Mouse (Mus musculus) intestine, embryonic 14.5 days (tissue): ENCODE measurements around the gene Prkag2. TPM values are rescaled to one million over a fixed set of nuclear protein-coding genes. Genes with fewer than 3 reads are reported as not detected.

Source experiments
- ATAC-seq: fragments of 200-750 bp; cut with Nextera tagmentation; replicated peaks from 2 replicates; pipeline ENCODE4 v1.8.0; 2017; ENCODE audit warnings: low read depth, moderate number of reproducible peaks, moderate TSS enrichment, moderate library complexity; ENCODE audit not compliant: low FRiP score, low TSS enrichment
- DNase-seq: peaks from one replicate; pipeline ENCODE4 v3.0.0-alpha.2; 2018; ENCODE audit warnings: low spot score
- H3K27ac ChIP-seq: fragments of 300-500 bp; sonication (generic); 2 replicates; pipeline ENCODE4 v1.5.1; 2014; ENCODE audit warnings: low read depth, mild to moderate bottlenecking, control low read depth
- H3K27me3 ChIP-seq: fragments of 300-500 bp; sonication (generic); replicated peaks from 2 replicates; pipeline ENCODE4 v1.6.1; 2014; ENCODE audit warnings: low read length, control low read depth; ENCODE audit not compliant: control insufficient read depth, insufficient read depth
- H3K36me3 ChIP-seq: fragments of 300-500 bp; sonication (generic); 2 replicates; pipeline ENCODE4 v1.6.1; 2014; ENCODE audit warnings: low read length, control low read depth; ENCODE audit not compliant: control insufficient read depth, insufficient read depth
- H3K4me1 ChIP-seq: fragments of 300-500 bp; sonication (generic); replicated peaks from 2 replicates; pipeline ENCODE4 v1.6.1; 2014; ENCODE audit warnings: low read length, control low read depth, mixed read lengths; ENCODE audit not compliant: control insufficient read depth, insufficient read depth
- H3K4me2 ChIP-seq: fragments of 300-500 bp; sonication (generic); 2 replicates; pipeline ENCODE4 v1.6.1; 2014; ENCODE audit warnings: low read length
- H3K4me3 ChIP-seq: fragments of 300-500 bp; sonication (generic); 2 replicates; pipeline ENCODE4 v1.5.1; 2014; ENCODE audit warnings: low read depth, low read length, control low read depth, mixed read lengths
- H3K9ac ChIP-seq: fragments of 300-500 bp; sonication (generic); 2 replicates; pipeline ENCODE4 v1.6.1; 2014; ENCODE audit warnings: mild to moderate bottlenecking, low read length
- H3K9me3 ChIP-seq: fragments of 300-500 bp; sonication (generic); 2 replicates; pipeline ENCODE4 v1.6.1; 2016; ENCODE audit warnings: low read length, control low read depth; ENCODE audit not compliant: control insufficient read depth
- WGBS: fragments of 180-500 bp; shearing (Covaris S2); extraction: QIAGEN DNeasy Blood & Tissue Kit; methylation state at CpG from one replicate; pipeline ENCODE4 v1.1.7; 2014; 5-methylcytosine and 5-hydroxymethylcytosine counted together
- polyA plus RNA-seq: library from polyadenylated mRNA; unstranded; fragments of >200 nt; fragmentation: Nextera tagmentation; extraction: Ambion mirVana; gene quantifications from 2 replicates; pipeline ENCODE4 v1.2.1, GENCODE M21; 2014

Gene Prkag2
- polyA plus RNA-seq, 1 experiment from 2014 or later, result 52.1 TPM

- DNase-seq (no peak), ATAC-seq (no peak)
- Histone ChIP-seq H3K27ac (no peak overlapping the region), H3K36me3 (no peaks in the 10 kb centered on the region), H3K4me1 (peaks cover 12% of the 10 kb centered on the region; the same call in 1 of the 2 replicates), H3K9me3 (no peaks in the 10 kb centered on the region), H3K9ac (no peak overlapping the region), H3K27me3 (no peaks in the 10 kb centered on the region), H3K4me2 (no peak overlapping the region), H3K4me3 (no peak overlapping the region)
- 53% methylated on average over 3 of the region's 3 CpGs for WGBS
These were observed 110.8 kb downstream of the Prkag2 start for GRCm38 (mm10) chr5:24989683-24990082.

GRCm38 (mm10) chr5:24986956-24987355, 113.5 kb downstream of the Prkag2 start:
- Histone ChIP-seq H3K4me1 (peaks cover 12% of the 10 kb centered on the region; the same call in 1 of the 2 replicates), H3K36me3 (no peaks in the 10 kb centered on the region), H3K4me2 (no peak overlapping the region), H3K9ac (no peak overlapping the region), H3K27me3 (no peaks in the 10 kb centered on the region), H3K4me3 (no peak overlapping the region), H3K9me3 (no peaks in the 10 kb centered on the region), H3K27ac (no peak overlapping the region)
- no peak for DNase-seq
- WGBS, result 56% methylated on average over 2 of the region's 2 CpGs
- no peak for ATAC-seq

- ATAC-seq, result no peak
- H3K4me3 ChIP-seq, result no peak overlapping the region
- peak overlapping the region; percentile 14; the same call in 1 of the 2 replicates for H3K4me2 ChIP-seq
- H3K27me3 ChIP-seq, result no peaks in the 10 kb centered on the region
- 53% methylated on average over 9 of the region's 9 CpGs for WGBS
- peaks cover 12% of the 10 kb centered on the region; the same call in 1 of the 2 replicates for H3K4me1 ChIP-seq
- DNase-seq, result no peak
- H3K36me3 ChIP-seq, result no peaks in the 10 kb centered on the region
- H3K9ac ChIP-seq, result no peak overlapping the region
- H3K9me3 ChIP-seq, result no peaks in the 10 kb centered on the region
- H3K27ac ChIP-seq, result peak overlapping the region; percentile 43; the same call in 1 of the 2 replicates
These were observed 114.1 kb downstream of the Prkag2 start for GRCm38 (mm10) chr5:24986204-24986940.

- Histone ChIP-seq H3K36me3 (no peaks in the 10 kb centered on the region), H3K9ac (no peak overlapping the region), H3K27me3 (no peaks in the 10 kb centered on the region), H3K27ac (peak overlapping the region; percentile 43), H3K4me1 (peaks cover 12% of the 10 kb centered on the region; the same call in 1 of the 2 replicates), H3K9me3 (no peaks in the 10 kb centered on the region), H3K4me3 (no peak overlapping the region), H3K4me2 (peak overlapping the region; percentile 14; the same call in 1 of the 2 replicates)
- DNase-seq (no peak), ATAC-seq (peak; percentile 44; the same call in 1 of the 2 replicates)
- 54% methylated on average over 11 of the region's 11 CpGs for WGBS
These were observed 114.8 kb downstream of the Prkag2 start for GRCm38 (mm10) chr5:24985434-24986176.

- no peak for DNase-seq
- H3K4me2 ChIP-seq, result no peak overlapping the region
These were observed 116.3 kb downstream of the Prkag2 start for GRCm38 (mm10) chr5:24984157-24984556.

GRCm38 (mm10) chr5:24983539-24983938, 116.9 kb downstream of the Prkag2 start:
- DNase-seq, result peak; percentile 78
- H3K36me3 ChIP-seq, result no peaks in the 10 kb centered on the region
- no peaks in the 10 kb centered on the region for H3K9me3 ChIP-seq
- no peak overlapping the region for H3K9ac ChIP-seq
- no peak overlapping the region for H3K4me3 ChIP-seq
- no peak for ATAC-seq
- H3K4me1 ChIP-seq, result peaks cover 10% of the 10 kb centered on the region; the same call in 1 of the 2 replicates
- WGBS, result 15% methylated on average over 3 of the region's 3 CpGs
- H3K4me2 ChIP-seq, result no peak overlapping the region
- H3K27ac ChIP-seq, result no peak overlapping the region
- no peaks in the 10 kb centered on the region for H3K27me3 ChIP-seq

More at GRCm38 (mm10) chr5:24984157-24984556, 116.3 kb downstream of the Prkag2 start:
- Histone ChIP-seq H3K9me3 (no peaks in the 10 kb centered on the region), H3K4me1 (peaks cover 10% of the 10 kb centered on the region; the same call in 1 of the 2 replicates), H3K36me3 (no peaks in the 10 kb centered on the region), H3K9ac (no peak overlapping the region), H3K27me3 (no peaks in the 10 kb centered on the region), H3K4me3 (no peak overlapping the region), H3K27ac (no peak overlapping the region)
- no peak for ATAC-seq
- WGBS, result 73% methylated on average over 1 of the region's 1 CpGs

GRCm38 (mm10) chr5:24982258-24982657, 118.2 kb downstream of the Prkag2 start:
- H3K9me3 ChIP-seq, result no peaks in the 10 kb centered on the region
- 61% methylated on average over 3 of the region's 3 CpGs for WGBS
- peaks cover 10% of the 10 kb centered on the region; the same call in 1 of the 2 replicates for H3K4me1 ChIP-seq
- no peaks in the 10 kb centered on the region for H3K27me3 ChIP-seq
- ATAC-seq, result no peak
- no peak overlapping the region for H3K4me3 ChIP-seq
- no peak overlapping the region for H3K27ac ChIP-seq
- no peak overlapping the region for H3K9ac ChIP-seq
- H3K36me3 ChIP-seq, result no peaks in the 10 kb centered on the region
- H3K4me2 ChIP-seq, result no peak overlapping the region
- DNase-seq, result no peak

GRCm38 (mm10) chr5:24981765-24982164, 118.7 kb downstream of the Prkag2 start:
- 80% methylated on average over 6 of the region's 6 CpGs for WGBS
- no peak for DNase-seq
- no peak for ATAC-seq

More at GRCm38 (mm10) chr5:24981765-24982164, 118.7 kb downstream of the Prkag2 start:
- Histone ChIP-seq H3K4me2 (no peak overlapping the region), H3K4me3 (no peak overlapping the region), H3K27me3 (no peaks in the 10 kb centered on the region), H3K36me3 (no peaks in the 10 kb centered on the region), H3K9ac (no peak overlapping the region), H3K9me3 (no peaks in the 10 kb centered on the region), H3K4me1 (peaks cover 7% of the 10 kb centered on the region; the same call in 1 of the 2 replicates), H3K27ac (no peak overlapping the region)
